Mouse (Mus musculus) G1E (cell line): ENCODE data around the gene Patj.

ENCODE experiments used
- CTCF ChIP-seq: IDR thresholded peaks from 2 replicates; pipeline ENCODE4 v1.5.1; 2012; ENCODE audit warnings: low read depth, low read length, inconsistent platforms, mixed read lengths
- GATA1 ChIP-seq: IDR thresholded peaks from 2 replicates; pipeline ENCODE4 v1.6.1; 2012; ENCODE audit warnings: borderline replicate concordance, low read length, inconsistent platforms, mixed read lengths
- POLR2AphosphoS5 ChIP-seq: IDR thresholded peaks from 2 replicates; pipeline ENCODE4 v1.6.1; 2012; ENCODE audit warnings: low read depth, low read length, inconsistent platforms; ENCODE audit not compliant: insufficient replicate concordance

GRCm38 (mm10) chr4:98697932-98698331 lies 302.3 kb downstream of the Patj start:
- TF ChIP-seq CTCF = no peak
- TF ChIP-seq POLR2AphosphoS5 = no peak
- TF ChIP-seq GATA1 = no peak
